Mouse (Mus musculus) thymus, postnatal 10 days (tissue): ENCODE data around the gene Lmnb2.

Experiments used
- DNase-seq, 2 experiments: peaks; one replicate each; pipeline ENCODE4 v3.0.0; 2021; ENCODE audit warnings: low spot score in 2 of 2

The Lmnb2 gene

DNA sequence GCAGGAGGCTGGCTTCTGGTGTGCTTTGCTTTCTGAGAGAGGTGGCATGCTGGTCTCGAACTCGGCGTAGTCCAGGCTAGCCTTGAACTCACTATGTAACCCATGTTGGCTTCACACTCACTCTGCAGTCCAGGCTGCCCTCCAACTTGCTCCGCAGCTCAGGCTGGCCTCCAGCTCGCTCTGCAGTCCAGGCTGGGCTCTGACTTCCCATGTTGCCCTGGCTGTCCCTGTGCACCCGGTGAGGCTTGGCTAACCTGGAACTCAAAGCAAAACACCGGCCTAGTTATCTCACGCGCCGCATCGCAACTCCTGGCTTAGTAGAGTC, 62.3 kb downstream of the Lmnb2 start:
- no peak for DNase-seq

DNA sequence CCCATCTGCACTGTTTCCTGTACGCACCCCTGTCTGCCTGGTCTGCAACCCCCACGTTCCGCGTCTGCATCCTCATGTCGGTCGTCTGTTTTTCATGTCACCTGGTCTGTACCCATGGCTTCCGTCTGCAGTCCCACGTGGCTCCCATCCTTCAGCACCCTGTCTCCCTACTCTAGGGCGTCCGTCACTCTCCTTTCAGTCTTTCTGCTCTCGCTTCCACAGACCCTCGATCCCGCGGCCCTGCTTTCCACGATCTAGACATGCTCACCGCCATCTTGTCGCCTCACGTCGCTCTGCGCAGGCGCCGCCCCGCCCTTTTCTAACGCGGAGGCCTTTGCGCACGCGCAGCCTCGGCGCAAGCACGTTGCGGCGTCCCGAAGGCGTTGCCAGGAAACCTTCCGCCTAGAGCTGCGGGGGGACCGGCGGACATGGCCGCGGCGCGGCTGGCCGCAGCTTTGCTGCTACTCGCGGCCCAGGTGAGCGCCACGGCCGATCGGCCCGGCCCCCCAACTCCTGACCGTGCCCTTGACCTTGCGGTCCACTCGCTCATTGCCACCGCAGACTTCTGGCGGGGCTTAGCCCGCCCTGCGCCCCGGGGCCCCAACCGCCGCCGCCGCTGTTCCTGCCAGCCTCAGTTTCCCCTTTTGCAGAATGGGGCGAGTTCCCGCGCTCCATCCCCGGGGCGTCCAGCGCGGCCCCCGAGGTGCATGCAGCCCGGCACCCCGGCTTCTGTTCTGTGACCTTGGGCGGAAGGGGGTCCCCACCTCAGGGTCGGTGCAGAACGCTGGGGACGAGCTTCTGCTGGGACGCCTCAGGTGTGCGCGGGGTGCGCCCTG, 62.9 kb downstream of the Lmnb2 start, which contains the start of the genes Lsm7 and Sppl2b:
Lsm7 (minus strand) TSS at position 297 of the 836 bp plus-strand sequence.
Sppl2b (plus strand) TSS at position 363 of the 836 bp plus-strand sequence.
- DNase-seq = peak; percentile 94 to 98
